Mouse (Mus musculus) mouse trophoblast stem cell (cell line): ENCODE results near the gene Pum2.

ENCODE experiments used
- in situ Hi-C, 2 experiments: fragments of 300-500 bp; cut with MseI, MboI; formaldehyde crosslinking; loops; 2 replicates in 1 of 2; 3 replicates in 1 of 2; pipeline ENCODE4 v1.15.1; 2025

Pum2 gene

DNA sequence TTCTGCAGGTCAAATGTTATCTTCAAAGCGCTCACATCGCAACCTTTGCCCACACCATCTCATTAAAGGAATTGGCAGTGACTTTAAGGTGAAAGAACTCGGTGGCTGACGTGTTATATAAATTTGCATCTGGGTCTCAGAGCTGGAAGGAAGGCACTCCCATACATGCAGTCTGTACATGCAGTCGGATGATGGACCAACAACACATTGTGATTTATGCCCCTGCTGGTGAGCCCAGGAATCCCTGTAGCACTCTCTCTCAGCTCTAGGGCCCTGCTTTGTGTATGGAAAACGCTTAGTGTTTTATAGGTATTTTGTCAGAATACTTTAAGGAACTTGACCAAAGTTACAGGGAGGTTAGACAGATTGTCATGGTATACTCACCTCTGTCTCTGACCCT lies 86.6 kb downstream of the Pum2 start:
- in situ Hi-C loops: loop anchor here in 1 of 2 experiments (10.0 kb wide), 2 partner anchors 124 to 244 kb away; no protein-coding TSS in a partner anchor

GRCm38 (mm10) chr12:8761058-8761457 lies 87.1 kb downstream of the Pum2 start:
- in situ Hi-C loops: loop anchor here in 1 of 2 experiments (10.0 kb wide), 2 partner anchors 124 to 244 kb away; no protein-coding TSS in a partner anchor

DNA sequence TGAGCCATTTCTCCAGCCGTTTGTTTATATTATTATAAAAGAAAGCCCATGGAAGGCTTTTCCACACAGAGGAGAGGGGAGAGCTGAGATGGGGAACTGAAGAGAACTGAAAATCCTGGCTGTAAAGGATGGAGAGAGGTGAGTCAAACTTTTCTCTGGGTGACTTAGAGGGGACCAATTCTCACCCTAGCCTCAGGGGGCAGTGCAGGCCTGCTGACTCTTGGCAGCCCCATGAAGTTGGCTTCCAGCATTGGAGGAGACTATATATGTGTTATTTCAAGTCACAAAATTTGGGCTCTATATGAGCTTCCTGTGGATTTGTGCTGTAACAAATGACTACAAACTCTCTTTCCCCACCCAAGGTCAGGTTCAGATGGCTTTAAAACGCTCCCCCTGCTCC lies 88.7 kb downstream of the Pum2 start:
- in situ Hi-C loops: loop anchor here in 1 of 2 experiments (10.0 kb wide), 2 partner anchors 122 to 242 kb away; no protein-coding TSS in a partner anchor

- in situ Hi-C loops: loop anchor here in 1 of 2 experiments (10.0 kb wide), 2 partner anchors 120 to 240 kb away; no protein-coding TSS in a partner anchor
Measured at GRCm38 (mm10) chr12:8764221-8764930, 90.4 kb downstream of the Pum2 start.

DNA sequence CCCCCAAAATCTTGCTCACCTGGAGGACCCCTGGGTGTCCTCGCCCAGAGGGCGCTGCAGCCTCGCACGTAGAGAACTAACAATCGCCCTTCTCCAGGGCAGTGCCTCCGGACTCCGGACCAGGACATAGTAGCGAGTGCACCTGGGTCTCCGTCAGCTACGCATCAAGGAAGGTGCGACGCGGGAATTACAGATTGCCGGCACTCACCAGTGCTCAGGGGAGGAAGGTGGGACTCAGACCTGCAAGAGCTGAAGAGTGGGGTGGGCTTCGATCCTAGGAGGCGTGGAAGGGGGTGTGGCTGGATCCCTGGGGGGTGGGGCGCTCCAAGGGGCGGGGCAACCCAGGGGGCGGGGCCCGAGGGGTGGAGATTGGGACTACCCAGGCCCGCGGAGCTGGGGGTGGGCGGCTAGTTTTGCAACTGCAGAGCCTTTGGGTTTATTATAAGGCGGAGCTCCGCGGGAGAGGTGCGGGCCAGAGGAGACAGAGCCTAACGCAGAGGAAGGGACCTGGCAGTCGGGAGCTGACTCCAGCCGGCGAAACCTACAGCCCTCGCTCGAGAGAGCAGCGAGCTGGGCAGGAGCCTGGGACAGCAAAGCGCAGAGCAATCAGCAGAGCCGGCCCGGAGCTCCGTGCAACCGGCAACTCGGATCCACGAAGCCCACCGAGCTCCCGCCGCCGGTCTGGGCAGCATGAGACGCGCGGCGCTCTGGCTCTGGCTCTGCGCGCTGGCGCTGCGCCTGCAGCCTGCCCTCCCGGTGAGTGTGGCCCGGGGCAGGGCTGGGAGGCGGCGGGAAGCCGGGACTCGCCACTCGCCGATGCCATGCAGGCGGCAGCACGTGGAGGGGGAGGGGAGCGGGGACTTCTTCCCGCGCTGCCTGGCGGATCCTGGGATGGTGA lies 97.3 kb downstream of the Pum2 start, which contains the start of gene Sdc1:
Sdc1 (plus strand) TSS at position 378 of the 898 bp plus-strand sequence.
- in situ Hi-C loops: no loop called here

DNA sequence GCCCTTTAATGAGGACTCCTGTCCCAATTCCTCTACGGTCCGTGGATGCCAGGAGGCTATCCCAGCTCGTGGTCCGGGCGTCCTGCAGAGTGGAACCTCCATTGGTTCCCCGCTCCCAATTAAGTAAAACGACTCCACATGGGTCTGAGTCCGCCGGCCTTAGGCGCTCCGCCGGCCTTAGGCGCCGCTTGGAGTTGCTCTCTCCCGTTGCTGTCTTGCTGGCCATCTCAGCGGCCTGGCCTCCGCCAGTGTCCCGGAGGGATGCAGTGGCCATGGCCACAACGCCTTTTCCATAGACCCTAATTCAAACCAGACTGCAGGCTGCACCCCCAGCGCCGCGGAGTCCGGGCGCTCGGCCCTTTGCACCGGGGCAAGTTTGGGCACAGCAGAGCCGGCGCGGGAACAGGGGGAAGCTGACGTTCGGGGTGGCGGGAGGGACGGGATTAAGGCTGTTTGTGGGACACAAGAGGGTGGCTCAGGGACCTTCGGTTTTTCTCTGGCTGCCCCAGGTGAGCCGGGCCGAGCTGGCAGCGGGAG lies 98.0 kb downstream of the Pum2 start:
- in situ Hi-C loops: no loop called here

DNA sequence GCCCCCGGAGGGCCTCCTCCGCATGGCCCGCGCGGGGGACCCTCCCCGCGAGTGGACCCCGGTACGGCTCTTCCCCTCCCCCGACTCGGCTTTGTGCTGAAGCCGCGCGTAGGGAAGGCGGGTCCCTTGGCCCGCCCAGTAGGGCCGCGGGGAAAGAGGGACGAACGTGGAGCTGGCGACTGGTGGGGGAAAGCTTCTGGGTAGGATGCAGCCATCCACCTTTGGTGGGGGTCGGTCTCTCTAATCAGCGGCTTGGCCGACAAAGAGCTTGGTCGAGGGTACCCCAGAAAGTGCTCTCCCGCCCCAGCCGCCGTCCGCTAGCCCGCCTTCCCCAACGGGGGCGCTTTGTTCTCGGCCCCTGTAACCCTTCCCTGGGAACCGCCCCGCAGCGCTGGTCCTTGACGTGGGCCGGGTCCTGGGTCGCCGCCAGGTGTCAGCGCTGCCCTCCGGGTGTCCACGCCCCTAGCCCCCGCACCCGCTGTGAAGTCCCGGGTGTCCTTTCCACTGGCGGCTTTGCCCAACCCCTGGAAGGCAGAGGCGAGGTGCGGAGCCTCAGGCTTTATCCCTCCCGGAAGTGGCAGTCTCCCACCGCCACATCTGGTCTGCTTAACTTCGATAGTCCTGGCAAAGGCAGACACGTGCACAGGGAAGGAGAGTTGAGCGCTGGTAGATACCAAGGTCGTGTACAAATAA lies 98.7 kb downstream of the Pum2 start:
- in situ Hi-C loops: no loop called here

DNA sequence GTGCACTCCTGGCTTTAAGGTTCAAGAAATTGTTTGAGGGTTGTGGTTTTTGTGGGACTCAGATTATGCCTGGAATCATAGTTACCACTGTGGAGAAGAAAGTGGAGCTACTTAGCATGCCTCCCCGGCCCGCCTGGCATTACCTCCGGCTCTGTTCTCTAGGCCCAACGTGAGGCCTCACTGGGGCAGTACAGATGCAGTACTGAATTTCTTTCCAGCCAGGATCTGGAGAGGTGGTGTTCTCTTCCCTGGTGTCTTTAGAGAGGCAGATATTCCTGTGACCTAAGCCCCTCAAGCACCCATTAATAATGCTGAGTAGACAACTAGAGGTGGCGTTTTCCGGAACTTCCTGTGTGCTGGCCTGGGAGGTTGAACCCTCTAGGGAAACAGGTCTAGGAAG lies 99.4 kb downstream of the Pum2 start:
- in situ Hi-C loops: no loop called here

GRCm38 (mm10) chr12:8774183-8774582 lies 100.2 kb downstream of the Pum2 start:
- in situ Hi-C loops: no loop called here

GRCm38 (mm10) chr12:8776206-8776605 lies 102.3 kb downstream of the Pum2 start:
- in situ Hi-C loops: no loop called here

GRCm38 (mm10) chr12:8776741-8777140 lies 102.8 kb downstream of the Pum2 start:
- in situ Hi-C loops: no loop called here

GRCm38 (mm10) chr12:8778106-8778505 lies 104.2 kb downstream of the Pum2 start:
- in situ Hi-C loops: no loop called here

DNA sequence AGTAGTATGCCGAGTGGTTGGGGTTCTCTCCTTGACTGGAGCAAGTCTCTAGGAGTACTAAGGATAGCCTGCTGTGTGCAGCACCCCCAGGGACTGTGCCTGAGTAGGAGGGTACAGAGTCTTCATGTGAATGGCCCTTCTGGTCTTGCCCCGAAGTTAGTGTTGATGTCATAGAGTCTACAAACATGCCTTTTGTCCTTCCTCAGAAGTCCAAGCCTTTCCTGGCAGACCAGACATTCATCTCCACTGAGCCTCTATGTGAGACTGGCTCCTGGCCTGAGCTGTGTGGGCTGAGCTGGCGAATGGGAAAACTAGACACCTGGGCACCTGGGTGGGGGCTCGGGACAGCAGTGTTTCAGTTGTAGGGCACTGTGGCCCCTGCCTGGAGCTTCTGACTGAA lies 105.9 kb downstream of the Pum2 start:
- in situ Hi-C loops: no loop called here

GRCm38 (mm10) chr12:8781121-8781520 lies 107.2 kb downstream of the Pum2 start:
- in situ Hi-C loops: no loop called here

DNA sequence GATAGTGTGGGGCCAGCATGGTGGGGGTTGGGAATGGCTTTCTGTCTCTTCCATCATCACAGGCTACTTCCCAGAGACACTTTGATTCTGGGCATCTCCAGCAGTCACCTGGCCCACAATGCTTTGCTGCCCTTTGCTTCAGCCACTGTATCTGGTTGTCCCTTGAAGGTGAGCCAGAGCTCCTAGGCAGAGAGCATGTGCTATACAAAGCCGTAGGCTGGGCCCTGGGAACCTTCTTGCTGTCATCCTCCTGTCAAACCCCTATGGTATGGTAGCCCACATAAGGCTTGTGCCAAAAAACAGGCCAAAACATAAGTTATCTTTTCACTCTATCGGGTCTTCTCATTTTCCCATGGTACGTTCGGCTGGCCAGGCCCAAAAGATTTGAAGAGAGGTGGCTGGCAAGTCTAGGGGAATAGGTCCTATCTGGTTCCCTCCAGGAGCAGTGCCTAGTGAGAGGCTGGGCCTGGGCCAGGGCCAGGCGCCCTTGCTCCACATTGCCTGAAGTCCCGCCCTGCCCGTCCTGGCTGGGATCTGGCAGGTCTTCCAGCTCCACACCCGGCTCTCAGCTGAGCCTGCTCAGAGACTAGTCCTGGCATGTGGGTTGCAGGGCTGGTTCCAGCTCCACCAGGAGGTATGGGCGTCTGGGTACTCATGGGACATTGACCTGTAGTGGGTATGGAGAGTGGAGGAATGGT lies 107.9 kb downstream of the Pum2 start:
- in situ Hi-C loops: no loop called here

GRCm38 (mm10) chr12:8782565-8782964 lies 108.6 kb downstream of the Pum2 start:
- in situ Hi-C loops: no loop called here

- in situ Hi-C loops: no loop called here
Measured at GRCm38 (mm10) chr12:8784189-8784588, 110.3 kb downstream of the Pum2 start.

GRCm38 (mm10) chr12:8786476-8786875 lies 112.5 kb downstream of the Pum2 start:
- in situ Hi-C loops: no loop called here

DNA sequence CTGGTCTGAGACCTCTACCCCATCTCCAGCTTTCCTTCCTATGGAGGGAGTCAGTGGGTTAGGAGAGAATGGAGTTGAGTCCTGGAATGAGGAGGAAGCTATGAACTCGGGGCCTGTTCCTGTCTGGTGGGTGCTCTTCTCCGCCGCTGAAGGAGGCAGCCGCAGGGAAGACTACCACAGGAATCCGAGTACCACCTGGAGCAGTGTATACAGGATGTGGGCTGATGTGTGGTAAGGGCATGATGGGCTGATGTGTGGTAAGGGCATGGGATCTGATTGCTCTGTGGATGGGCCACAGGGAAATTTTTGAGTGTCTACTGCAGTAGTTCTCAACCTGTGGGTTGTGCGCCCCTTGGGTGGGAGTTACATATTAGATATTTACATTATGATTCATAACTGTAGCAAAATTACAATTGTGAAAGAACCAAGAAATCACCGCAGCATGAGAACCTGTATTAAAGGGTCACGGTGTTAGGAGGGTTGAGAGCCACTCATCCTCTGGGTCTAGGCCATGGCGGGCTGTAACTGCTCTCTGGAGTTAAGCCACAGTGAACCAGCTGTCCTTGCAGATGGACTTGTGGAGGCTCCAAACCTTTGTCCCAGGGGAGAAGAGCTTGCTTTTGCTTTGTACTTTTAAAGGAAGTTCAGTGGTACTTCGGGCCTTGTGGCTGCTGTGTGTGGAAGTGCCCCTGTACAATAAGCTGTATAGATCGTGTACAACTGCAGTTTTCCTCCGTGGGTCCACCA lies 113.2 kb downstream of the Pum2 start:
- in situ Hi-C loops: no loop called here

DNA sequence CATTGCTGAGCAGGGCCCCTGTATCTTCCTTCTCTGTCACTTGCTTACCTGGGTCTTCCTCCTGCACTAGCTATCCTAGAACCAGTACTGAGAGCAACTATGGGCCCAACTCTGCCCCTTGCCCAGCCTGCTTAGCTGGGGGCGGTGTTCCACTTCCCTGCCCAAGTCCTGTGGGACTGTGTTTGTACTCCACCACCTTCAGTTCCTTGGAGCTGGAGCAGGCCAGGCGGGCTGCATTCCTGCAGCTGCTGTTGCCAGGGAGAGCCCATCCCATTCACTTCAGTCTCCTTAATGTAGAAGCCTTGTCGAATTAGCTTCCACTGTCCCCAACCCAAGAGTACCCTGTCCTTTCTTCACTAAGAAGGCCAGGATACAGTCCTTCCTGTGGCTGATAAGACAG lies 114.5 kb downstream of the Pum2 start:
- in situ Hi-C loops: no loop called here
